Mouse (Mus musculus) gastrocnemius, postnatal 25 days (tissue): ENCODE data around the gene Mageb16. TPM values are rescaled to one million over a fixed set of nuclear protein-coding genes. Genes with fewer than 3 reads are reported as not detected.

Experiments
- DNase-seq: peaks from one replicate; pipeline ENCODE4 v3.0.0; 2022
- long read RNA-seq, 2 experiments: library from polyadenylated mRNA; stranded (forward); transcript quantifications; one replicate each; pipeline ENCODE4 v2.0.0; 2021
- total RNA-seq, 2 experiments: library from RNA; stranded (reverse); gene quantifications; 1 replicate in 1 of 2; 2 replicates in 1 of 2; pipeline ENCODE4 v1.2.3; 2021

Mageb16 gene
- not detected for total RNA-seq
- long read RNA-seq, experiment 1, result 0 reads
- long read RNA-seq, experiment 2, result 0 reads

- no peak for DNase-seq
Measured at GRCm38 (mm10) chrX:79671411-79671810, at the start of gene Mageb16. Gene Mageb16 (minus strand): TSS chrX:79671435.

- no peak for DNase-seq
Measured at GRCm38 (mm10) chrX:79651091-79651490, 20.1 kb downstream of the Mageb16 start.

- no peak for DNase-seq
Measured at GRCm38 (mm10) chrX:79635396-79635795, 35.8 kb downstream of the Mageb16 start.

- DNase-seq, result no peak
Measured at GRCm38 (mm10) chrX:79606462-79606861, 64.8 kb downstream of the Mageb16 start.

Other genes with a start within 250 kb of the Mageb16 start
- gene Gm7173, start 154.2 kb downstream of the Mageb16 start, total RNA-seq, result not detected